Mouse (Mus musculus) adrenal gland, postnatal 14 days (tissue): ENCODE measurements at regions not wholly inside any gene's neighbourhood (a gene's known extent, or its start where the extent isn't known, plus 50 kb on each side); places are given as distances from the start of the nearest gene placed in this dataset.

Experiments
- DNase-seq: peaks from one replicate; pipeline ENCODE4 v3.0.0; 2021; ENCODE audit warnings: mixed read lengths

DNA sequence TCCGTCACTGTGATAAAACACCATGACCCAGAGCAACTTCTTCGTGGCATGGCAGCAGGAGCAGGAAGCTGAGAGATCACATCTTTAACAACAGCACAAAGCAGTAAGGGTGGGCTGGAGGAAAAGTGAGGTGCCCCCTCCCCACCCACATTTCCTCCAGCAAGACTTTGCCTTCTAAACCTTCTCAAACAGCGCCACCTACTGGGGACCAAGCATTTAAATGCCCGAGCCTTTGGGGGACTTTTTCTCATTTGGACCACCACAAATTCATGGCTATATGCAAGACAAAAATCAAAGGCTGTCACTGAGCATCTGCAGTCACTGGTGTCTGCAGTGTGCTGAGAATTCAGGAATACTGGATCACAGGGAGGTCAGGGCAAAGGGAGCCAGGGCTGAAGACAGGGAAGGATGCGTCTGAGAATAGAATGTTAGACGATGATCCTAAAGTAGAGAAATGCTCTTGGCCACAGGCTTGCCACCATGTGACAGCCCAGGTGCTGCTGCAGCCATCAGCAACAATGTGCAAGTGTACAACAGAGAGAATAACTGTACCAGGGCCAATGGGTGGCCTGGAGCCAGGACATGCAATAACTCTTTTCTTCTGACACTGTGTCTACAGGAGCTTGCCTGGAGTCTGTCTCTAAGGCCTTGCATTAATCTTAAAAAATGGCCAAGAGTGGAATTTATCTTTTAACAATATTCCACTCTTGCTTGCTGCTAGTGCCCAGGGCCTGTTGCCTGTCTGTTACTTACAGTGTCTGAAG is 430.5 kb downstream of the Matn1 start:
- peak; percentile 67 for DNase-seq

DNA sequence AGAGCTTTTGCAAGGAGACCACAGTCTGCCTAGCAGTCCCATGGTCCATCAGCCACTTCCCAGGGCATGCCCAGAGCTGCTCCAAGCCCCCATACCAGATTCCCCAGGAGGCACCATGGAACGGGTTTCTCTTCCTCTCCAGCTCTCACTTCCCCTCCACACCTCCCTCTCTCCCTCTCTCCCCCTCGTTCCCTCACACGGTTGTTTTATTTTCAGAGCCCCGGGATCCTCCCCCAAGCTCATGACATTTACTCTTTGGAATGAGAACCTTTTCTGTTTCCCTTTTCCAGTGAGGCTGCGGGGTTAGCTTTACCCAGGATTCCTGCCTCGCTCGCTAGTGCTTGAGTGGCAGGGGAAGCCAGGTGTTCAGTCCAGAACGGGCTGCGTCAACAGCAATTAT is 436.9 kb downstream of the Matn1 start:
- DNase-seq: no peak

DNA sequence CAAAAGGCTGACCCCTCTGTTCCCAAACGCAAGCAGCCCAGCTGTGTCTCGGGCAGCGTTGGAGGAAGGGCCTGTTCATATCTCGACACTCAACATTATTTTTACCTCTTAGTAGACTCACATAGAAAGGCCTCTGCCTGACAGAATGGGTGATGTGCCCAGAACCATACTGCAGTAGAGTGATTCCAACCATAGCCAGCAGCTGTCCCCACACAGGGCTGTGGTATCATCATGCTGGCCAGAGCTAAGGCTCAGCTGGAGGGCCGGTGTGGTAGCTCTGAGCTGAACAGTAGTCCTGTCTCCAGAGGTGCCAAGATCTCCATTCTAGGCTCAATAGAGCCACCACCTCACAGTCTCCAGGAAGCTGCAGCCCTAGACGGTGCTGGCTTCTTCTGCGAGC is 437.3 kb downstream of the Matn1 start:
- no peak for DNase-seq

DNA sequence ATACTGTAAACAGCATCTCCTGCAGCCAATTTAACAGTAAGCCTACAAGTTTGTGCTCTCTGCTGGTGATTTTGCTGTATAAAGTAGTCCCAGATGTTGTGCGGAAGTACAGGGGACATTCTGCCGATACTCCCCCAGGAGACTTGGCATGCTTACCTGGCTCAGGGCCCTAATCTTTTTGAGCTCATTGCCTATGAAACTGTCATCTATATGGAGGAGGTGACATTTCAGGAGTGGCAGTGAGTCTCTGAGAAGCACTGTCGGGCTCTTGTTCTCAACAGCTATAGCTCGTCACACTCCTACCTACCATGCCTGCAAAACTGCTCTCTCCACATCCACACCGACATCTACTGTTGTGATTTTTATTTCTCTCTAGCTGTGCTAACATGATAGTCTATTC is 439.7 kb downstream of the Matn1 start:
- DNase-seq: no peak

DNA sequence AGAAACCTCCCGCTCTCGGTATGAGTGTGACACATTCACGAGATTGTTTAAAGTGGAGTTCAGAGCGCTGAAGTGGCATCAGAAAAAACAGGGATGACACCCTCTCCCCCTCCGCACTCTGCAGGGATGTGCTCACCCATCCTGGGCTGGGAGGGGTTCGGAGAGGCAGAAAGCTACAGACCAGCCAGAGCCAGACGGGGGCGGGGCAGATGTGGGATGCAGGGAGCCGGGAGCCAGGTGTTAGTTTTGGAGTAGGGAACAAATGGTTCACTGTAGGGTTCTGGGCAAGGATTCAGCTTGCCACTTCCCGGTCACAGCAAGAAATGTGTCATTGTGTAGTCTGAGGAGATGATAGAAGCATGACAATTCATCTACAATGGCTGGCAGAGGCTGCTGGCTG is 442.8 kb downstream of the Matn1 start:
- DNase-seq: no peak

DNA sequence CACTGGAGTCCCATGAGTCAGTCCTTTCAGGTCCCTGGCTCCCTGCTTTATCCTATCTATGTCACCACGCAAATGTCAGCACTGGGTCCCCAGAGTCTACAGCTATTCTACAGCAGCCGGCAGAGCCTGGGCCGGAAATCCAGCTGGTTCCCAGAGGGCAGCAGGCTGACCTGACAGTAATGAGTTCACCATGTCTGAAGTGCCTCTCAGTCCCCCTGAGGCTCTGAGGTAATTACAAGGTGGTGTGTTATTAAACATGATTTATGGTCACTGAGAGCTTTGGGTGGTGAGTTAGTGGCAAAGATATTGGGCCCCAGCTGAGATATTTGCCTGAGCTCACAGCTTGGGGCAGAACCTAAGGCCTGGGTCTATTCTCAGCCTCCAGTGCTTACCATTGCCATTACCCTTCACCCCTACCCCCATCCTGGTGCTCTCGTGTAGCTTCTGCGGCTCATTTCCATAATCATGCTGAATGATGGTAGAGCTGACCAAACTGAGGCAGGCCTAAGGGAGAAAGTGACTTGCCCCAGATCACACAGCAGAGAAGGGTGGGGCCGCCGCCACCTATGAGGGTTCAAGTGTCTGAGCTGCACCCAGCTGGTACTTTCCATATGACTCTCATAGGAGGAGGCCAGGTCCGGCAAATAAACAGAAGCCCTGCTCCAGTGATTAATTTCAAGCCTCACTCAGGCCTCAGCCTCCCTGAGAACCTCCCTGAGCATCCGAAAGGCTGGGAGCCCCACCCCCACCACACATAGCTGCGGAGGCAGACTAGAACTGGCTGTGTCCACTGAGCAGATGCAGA is 446.8 kb downstream of the Ptpru start:
- no peak for DNase-seq

DNA sequence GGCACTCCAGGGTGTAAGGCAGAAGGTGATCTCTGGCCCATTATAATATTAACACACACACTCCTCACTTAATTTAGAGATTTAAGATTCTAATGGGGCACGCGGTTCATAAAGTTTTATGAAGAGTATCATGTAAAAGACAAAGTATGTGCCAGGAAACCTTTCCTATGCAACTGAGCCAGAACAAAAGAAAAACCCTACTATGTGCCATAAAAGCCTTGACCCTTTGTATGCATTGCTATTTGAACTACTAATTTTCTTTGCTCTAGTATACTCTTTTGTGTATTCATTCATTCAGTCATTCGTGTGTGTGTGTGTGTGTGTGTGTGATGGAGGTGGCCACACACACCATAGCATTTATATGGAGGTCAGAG is 446.2 kb downstream of the Ptpru start:
- no peak for DNase-seq

DNA sequence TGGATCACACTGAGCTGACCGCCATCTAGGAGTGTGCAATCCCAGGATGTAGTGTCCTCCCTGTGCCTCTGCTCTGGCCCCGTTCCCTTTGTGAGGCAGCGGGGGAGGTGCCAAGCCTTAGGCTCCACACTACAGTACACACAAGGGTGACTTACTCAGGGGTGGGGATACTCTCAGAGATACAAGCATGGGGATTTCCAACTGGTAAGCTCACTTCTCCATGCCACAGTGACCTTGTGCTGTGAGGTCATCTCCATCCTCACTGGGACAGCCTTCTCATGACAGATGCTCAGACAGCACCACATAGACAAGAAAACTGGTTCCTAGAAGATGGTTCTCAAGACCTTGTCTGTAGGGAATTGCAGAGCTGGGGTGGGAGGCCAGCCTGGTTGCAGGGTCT is 445.6 kb downstream of the Ptpru start:
- no peak for DNase-seq

DNA sequence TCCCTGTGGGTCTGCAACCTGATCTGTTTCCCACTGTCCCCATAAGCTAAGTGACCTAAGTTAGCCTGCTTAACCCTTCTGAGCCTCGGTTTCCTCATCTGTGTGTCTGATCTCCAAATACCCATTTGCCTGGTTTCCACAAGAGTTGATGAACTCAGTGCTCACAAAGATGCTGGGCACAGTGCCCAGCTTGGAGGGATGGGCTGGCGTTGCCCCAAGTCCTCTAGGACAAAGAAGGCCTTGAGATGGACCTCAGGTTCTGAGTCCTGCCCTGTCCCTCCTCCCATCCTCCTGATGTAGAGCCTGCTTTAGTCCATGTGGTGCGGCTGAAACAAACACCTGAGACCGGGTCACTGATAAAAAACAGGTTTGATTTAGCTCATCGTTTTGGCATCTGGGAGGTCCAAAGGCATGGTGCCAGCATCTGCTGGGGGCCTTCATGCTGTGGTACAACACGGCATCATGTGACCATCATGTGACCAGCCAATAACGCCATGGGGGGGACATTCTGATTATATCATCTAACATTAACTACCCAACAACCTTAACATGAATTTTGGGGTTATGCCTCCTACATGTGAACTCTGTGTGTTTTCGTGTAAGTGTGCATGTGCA is 441.8 kb downstream of the Ptpru start:
- DNase-seq: no peak

DNA sequence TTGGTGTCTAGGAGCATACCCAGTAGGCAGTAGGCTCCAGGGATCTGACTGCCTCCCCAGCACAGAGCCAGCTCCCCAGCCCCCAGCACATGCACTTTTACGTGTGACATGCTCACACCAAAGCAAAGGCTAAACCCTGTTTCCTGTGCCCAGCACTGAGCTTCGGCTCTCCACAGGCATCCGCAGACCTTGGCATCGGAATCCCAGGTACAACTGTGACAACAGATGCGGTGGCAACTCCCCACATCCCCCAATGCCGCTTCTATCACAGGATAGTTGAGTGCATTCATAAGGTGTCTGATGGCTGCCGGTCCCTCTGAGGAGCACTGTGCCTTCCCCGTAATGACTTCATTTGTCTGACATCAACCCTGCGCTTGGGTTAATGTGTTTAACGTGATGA is 440.9 kb downstream of the Ptpru start:
- DNase-seq: no peak

DNA sequence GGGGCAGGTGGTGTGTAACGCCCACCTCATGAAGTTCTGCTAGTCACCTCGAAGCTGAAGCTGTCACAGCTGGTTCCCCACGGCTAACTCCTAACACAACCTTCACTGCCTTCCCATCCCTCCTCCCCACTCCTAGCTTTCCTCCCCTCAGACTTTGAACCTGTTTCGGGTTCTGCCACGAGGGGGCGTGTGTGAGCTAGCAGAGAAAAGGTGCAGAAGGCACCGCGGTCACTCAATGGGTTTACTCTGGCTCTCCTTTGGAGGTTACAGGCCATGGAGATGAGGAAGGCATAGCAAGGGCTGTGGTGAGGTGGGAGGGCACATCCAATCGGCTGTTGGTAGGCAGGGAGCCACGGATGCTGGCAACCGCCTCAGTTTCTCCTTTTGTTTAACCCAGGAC is 437.3 kb downstream of the Ptpru start:
- peak; percentile 85 for DNase-seq

DNA sequence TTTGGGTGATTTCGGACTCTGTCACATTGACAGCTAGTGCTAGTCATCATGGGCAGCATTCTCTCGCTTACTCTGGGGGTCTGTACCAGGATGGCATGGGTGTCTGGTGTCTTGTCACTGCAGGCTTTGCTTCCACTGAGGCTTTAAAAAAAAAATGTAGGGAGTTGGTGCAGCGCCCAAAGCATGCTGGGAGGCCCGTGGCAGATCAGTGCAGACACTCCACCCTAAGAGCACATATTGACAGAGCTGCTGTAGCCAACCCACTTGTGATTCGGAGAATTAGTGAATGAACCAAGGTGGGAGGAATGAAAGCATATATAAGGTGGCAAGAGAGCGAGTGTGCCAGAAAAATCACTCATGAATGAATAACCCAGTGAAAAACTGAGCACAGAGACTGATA is 436.8 kb downstream of the Ptpru start:
- no peak for DNase-seq

DNA sequence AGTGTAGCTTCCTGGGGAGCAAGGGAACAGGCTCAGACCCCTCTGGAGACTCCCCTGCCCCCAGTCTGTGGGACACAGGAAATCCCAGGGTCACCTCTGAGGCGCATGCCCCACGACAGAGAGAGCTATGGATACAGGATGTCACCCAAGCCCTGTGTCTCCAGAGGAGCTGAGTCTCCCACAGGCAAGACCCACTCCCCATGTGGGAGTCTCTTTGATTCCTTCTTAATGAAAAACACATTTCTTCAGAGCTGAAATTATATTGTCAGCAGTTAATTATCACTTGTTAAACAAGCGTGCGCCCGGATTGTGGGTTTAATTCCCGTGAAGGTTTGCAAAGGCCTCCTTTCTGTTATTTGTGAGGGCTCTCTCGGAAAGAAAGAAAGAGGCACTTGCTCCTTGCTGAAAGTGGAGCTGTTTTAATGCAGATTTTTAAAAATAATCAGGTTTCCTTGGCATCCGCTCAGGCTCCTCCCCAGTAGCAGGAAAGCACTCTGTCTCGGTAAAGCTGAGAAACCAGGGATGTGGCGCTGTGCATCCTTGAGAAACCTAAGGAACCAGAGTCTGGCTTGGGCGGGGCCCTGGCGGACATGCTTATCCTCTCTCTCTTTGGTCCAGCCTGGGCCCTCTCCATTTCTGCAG is 432.6 kb downstream of the Ptpru start:
- DNase-seq: no peak

DNA sequence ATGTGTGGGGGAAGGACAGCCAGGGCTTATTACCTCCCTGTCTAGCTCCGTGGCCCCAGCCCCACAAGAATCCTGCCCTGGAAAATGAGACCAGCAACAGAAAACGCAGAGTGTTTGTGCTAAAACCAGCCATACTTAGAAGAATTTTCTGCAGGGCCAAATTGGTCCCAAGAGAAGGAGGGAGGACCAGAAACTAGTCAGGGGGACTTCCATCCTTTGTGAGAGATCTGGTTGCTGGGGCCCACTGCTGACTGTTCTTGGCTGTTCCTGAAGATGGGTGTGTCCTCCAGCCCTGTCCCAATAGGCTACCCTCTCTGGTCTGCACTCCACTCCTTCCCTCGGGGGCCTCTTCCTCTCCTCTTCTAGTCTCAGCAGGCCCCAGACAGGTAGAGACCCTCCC is 430.6 kb downstream of the Ptpru start:
- DNase-seq: no peak

DNA sequence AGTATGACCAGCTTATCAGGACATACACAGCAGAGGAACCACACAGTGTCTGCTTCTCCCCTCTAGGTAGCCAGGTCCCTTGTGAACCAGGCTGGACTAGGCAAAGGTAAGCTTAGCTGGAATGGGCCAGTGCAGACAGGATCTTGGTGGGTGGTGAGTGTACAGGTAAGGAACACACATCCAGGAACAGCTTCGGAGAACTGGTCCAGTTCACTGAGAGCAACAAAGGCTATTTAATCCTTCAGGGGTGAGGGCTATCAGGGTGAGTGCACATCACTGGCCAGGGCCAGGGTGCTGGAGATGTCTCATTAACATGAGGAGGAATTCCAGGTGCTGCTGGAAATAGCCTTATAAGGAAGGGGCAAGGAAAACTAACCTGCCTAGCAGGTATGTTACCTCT is 429.4 kb downstream of the Ptpru start:
- no peak for DNase-seq

DNA sequence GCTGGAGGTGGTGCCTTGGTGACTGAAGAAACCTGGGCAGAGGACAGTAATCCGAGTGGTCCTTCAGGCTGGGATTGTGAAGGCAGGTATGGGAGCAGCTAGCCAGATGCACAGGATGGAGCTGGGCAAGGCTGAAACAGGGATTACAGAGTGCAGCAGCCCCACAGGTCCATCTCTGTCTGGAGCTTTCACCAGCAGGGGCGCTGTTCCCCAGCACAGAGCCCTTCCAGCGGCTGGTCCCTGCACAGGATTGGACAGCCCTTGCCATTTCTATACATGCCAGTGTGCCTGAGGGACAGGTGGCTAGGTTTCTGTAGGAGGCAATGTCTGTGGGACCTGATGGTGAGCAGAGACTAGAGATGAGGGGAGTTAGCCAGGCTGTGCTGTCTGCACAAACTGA is 428.3 kb downstream of the Ptpru start:
- DNase-seq: peak; percentile 76

DNA sequence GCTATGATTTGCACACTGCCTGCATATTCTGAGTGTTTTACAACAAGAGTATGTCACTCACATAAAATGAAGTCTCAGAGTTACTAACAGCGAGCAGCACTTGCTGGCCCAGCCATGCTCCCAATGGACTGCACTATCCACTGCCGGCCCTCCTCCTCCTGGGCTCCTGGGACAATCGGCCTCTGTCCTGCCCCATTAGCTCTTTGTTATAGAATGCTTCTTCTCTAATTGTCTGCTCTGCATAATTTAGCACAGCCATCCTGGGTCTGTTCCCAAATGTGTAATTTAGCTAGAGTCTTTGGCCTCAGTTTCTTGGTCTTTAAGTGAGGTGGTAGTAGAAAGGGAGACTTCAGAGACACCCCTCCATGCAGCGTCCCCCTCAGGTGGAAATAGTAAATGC is 426.2 kb downstream of the Ptpru start:
- DNase-seq: no peak

DNA sequence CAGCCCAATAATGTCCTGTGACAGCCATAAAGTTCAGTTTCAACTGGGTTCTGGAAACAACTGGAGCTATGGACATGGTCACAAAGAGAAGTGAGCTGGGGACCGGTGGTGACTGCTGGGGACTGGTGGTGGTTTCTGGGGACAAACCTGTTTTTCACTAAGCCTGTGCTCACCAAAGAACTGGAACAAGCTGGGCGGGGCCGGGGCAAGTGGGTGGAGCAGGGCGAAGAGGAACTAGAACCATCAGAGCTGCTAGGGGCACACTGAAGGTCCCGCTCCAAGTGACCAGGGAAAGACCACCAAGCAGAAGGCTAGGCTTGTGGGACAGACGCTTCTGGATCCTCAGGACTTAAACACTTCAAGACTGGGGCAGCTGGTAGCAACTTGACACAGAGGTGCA is 424.7 kb downstream of the Ptpru start:
- DNase-seq: no peak

DNA sequence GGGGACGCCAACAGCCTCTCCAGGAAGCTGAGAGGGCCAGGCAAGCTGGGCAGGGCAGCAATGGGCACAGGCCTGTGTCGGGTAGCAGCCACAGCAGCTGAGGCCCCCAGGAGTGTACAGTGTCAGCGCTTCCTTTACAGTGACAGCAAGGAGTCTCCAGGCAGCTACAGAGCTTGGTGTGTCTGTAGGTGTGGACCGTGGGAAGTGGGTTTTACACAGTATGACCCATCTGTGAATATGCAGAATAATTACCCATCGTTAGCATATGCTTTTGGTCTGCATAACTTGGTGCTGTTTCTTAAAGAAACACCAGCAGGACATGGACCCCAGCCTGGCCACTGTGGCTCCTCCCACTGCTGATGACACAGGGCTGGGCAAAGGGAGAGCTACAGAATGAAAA is 422.6 kb downstream of the Ptpru start:
- no peak for DNase-seq

DNA sequence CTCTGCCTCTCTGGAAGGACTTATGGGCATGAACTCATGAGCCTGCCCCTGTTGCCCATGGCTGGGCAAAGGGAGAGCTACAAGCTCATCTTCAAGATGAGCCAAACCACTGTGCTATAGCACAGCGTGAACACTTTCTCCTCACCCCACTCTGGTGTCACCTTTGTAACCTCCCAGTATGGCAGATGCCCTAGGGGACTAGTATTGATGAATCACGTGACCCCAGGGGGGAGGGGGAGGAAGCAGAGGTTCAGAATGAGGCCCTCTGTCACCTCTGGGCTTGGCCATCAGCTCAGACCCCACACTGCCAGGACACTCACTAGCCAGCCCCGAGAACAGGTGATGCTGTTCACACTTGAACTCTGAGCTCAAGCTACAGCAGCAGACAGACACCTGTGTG is 421.9 kb downstream of the Ptpru start:
- DNase-seq: no peak

DNA sequence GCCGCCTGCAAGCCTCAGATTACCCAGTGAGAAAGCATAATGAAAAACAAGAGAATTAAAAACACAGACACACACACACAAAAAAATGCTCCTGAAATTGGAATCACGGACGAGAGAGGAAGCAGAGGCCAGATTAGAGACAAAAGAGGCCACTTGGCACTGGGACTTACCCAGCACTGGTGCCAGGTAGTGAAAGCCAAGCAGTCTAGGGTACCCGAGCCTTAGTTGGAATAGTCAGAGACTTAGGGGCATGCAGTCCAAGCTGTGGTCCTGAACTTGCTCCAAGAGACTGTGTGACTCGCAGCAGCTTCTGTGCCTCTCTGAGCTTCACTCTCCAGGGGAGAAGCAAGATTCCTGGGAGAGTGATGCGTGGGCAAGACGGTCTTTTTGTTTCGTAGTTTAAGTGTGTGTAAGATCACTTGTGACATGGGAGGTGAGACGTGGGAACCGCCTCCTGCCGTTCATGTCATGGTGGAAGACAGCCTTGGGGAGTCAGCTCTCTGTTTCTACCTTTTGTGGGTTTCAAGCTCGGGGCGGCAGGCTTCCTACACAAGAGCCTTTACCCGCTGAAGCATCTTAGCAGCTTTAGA is 420.8 kb downstream of the Ptpru start:
- DNase-seq: no peak

DNA sequence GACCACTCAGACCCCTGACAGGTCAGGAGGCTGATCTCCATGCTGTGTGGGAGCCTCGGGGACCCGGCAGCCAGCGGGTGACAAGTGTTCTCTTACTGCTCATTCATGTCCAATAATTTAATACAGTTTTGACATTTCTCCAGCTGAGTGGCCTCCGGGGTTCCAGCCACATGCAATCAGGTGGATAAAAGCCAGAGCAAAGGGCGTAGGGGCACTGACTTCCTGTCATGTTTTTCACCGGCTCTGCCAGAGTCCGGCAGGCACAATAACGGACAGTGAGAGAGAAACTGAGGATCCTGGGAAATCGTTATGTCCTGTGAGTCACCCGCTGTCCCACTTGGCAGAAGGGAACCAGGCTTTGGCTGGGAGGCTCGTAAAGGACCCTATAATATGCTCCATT is 412.8 kb downstream of the Ptpru start:
- DNase-seq: peak; percentile 43

DNA sequence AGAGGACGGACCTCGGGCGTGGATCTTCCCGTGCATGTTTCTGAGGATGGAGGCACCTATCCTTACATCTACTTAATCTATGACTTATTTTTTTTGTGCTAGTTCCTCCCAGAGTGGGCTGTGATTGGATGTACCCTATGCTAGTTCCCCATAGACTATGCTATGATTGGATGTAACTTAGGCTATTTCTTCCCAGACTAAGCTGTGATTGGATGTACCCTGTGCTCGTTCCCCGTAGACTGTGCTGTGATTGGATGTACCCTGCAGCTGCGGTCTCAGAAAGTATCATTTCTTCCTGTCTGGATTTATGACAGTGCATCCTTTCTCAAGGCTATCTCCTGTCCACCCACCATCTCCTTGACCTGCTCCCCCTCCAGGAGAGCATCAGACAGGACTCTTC is 410.2 kb downstream of the Ptpru start:
- DNase-seq: no peak
